Mouse (Mus musculus) erythroblast, embryonic 14.5 days (primary cell): Measurements from ENCODE around the gene Zdhhc3.

Experiments
- GATA1 ChIP-seq: IDR thresholded peaks from 2 replicates; pipeline ENCODE4 v1.6.1; 2012; ENCODE audit warnings: low read length, inconsistent platforms, mixed read lengths
- TAL1 ChIP-seq: IDR thresholded peaks from 3 replicates; pipeline ENCODE4 v1.6.1; 2012; ENCODE audit warnings: low read length, inconsistent platforms, mixed read lengths

DNA sequence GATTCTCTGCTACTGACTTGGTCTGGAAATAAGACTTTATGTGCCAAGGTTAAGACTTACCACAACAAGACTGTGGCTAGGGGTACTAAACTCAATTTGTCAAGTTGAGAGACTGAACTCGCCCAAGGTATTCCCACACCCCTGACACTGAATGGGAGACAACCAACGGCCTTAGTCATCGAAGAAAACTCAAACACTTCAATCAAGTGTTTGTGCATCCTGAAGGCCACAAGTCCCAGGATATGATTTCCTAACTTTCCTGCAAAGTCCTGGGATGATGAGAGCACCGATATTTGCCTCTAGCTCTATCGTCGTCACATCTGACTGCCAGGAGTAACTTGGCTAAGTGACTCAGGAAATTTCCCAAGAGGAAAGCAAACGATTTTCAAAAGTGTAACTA, 3.8 kb downstream of the Zdhhc3 start:
- TF ChIP-seq GATA1 (no peak), TAL1 (no peak)
